Mouse (Mus musculus) spleen, adult 2 months (tissue): ENCODE measurements at regions not wholly inside any gene's neighbourhood (a gene's known extent, or its start where the extent isn't known, plus 50 kb on each side); places are given as distances from the start of the nearest gene placed in this dataset.

ENCODE experiments used
- CTCF ChIP-seq: fragments of 200-500 bp; IDR thresholded peaks from 2 replicates; pipeline ENCODE4 v1.5.1; 2011; ENCODE audit warnings: mild to moderate bottlenecking, inconsistent platforms; ENCODE audit not compliant: insufficient read depth, insufficient read length, insufficient replicate concordance; ENCODE audit errors: extremely low read depth
- POLR2A ChIP-seq: fragments of 200-500 bp; IDR thresholded peaks from 2 replicates; pipeline ENCODE4 v1.6.1; 2011; ENCODE audit warnings: low read depth, low read length, inconsistent platforms

GRCm38 (mm10) chr13:107600331-107601131 lies 443.7 kb upstream of the Smim15 start:
- TF ChIP-seq CTCF, result no peak
- no peak for TF ChIP-seq POLR2A
